Mouse (Mus musculus) kidney, postnatal 0 days (tissue): ENCODE results near the gene Gm45717. TPM values are rescaled to one million over a fixed set of nuclear protein-coding genes. Genes with fewer than 3 reads are reported as not detected.

Experiments used
- ATAC-seq: fragments of 200-750 bp; cut with Nextera tagmentation; replicated peaks from 2 replicates; pipeline ENCODE4 v1.8.0; 2017; ENCODE audit warnings: low read depth, moderate number of reproducible peaks, moderate TSS enrichment, moderate library complexity; ENCODE audit not compliant: low FRiP score
- DNase-seq: peaks from one replicate; pipeline ENCODE4 v3.0.0-alpha.2; 2016; ENCODE audit warnings: low spot score
- H3K27ac ChIP-seq: fragments of 300-500 bp; sonication (generic); 2 replicates; pipeline ENCODE4 v1.5.1; 2014; ENCODE audit warnings: mild to moderate bottlenecking
- H3K27me3 ChIP-seq: fragments of 300-500 bp; sonication (generic); 2 replicates; pipeline ENCODE4 v1.6.1; 2014; ENCODE audit warnings: low read length, mixed read lengths; ENCODE audit not compliant: insufficient read depth
- H3K36me3 ChIP-seq: fragments of 300-500 bp; sonication (generic); 2 replicates; pipeline ENCODE4 v1.6.1; 2014; ENCODE audit warnings: low read length, mixed read lengths; ENCODE audit not compliant: insufficient read depth
- H3K4me1 ChIP-seq: fragments of 300-500 bp; sonication (generic); replicated peaks from 2 replicates; pipeline ENCODE4 v1.6.1; 2014; ENCODE audit warnings: antibody characterized with exemption, low read length, mixed read lengths; ENCODE audit not compliant: insufficient read depth
- H3K4me2 ChIP-seq: fragments of 300-500 bp; sonication (generic); 2 replicates; pipeline ENCODE4 v1.6.1; 2014; ENCODE audit warnings: mild to moderate bottlenecking, low read length, moderate library complexity, mixed read lengths
- H3K4me3 ChIP-seq: fragments of 300-500 bp; sonication (generic); replicated peaks from 2 replicates; pipeline ENCODE4 v1.5.1; 2014; ENCODE audit warnings: low read depth, low read length
- H3K9ac ChIP-seq: fragments of 300-500 bp; sonication (generic); 2 replicates; pipeline ENCODE4 v1.6.1; 2014; ENCODE audit warnings: low read depth, low read length
- H3K9me3 ChIP-seq: fragments of 300-500 bp; sonication (generic); replicated peaks from 2 replicates; pipeline ENCODE4 v1.6.1; 2016; ENCODE audit warnings: low read length, inconsistent platforms, mixed read lengths
- CTCF ChIP-seq: IDR thresholded peaks from 2 replicates; pipeline ENCODE4 v1.5.1; 2016; ENCODE audit warnings: antibody characterized with exemption, low read depth, mild to moderate bottlenecking, moderate library complexity
- WGBS: fragments of 180-500 bp; shearing (Covaris S2); extraction: QIAGEN DNeasy Blood & Tissue Kit; methylation state at CpG from one replicate; pipeline ENCODE4 v1.1.7; 2014; 5-methylcytosine and 5-hydroxymethylcytosine counted together
- polyA plus RNA-seq: library from polyadenylated mRNA; unstranded; fragments of >200 nt; fragmentation: Nextera tagmentation; extraction: Ambion mirVana; gene quantifications from 2 replicates; pipeline ENCODE4 v1.2.1, GENCODE M21; 2015

Gene Gm45717
- 0.45 and 0.68 TPM in 2 replicates for polyA plus RNA-seq

- Histone ChIP-seq H3K4me1 (peaks cover 24% of the 10 kb centered on the region), H3K4me2 (peak within 1 kb of the TSS; percentile 64), H3K4me3 (peak within 1 kb of the TSS; percentile 56), H3K9ac (peak within 1 kb of the TSS; percentile 65), H3K9me3 (no peaks in the 10 kb centered on the region), H3K27me3 (no peaks in the 10 kb centered on the region), H3K27ac (peak within 1 kb of the TSS; percentile 92), H3K36me3 (no peaks in the 10 kb centered on the region)
- TF ChIP-seq CTCF, result peak; percentile 19; the same call in 1 of the 2 replicates
- peak; percentile 99 for DNase-seq
- peak; percentile 87 for ATAC-seq
- WGBS, result 10% methylated on average over 11 of the region's 11 CpGs
These were observed at the start of gene Gm45717, which contains the start of gene Ifitm2 for GRCm38 (mm10) chr7:140955758-140956555. Gene Gm45717 (minus strand): TSS chr7:140955937. Gene Ifitm2 (minus strand): TSS chr7:140955987.

- ATAC-seq (no peak), DNase-seq (no peak)
- Histone ChIP-seq H3K4me2 (no peak overlapping the region), H3K27me3 (no peaks in the 10 kb centered on the region), H3K4me3 (no peak overlapping the region), H3K27ac (no peak overlapping the region), H3K4me1 (no peaks in the 10 kb centered on the region; the same call in 1 of the 2 replicates), H3K9ac (no peak overlapping the region), H3K9me3 (no peaks in the 10 kb centered on the region), H3K36me3 (no peaks in the 10 kb centered on the region)
- TF ChIP-seq CTCF, result no peak
- WGBS, result 90% methylated on average over 5 of the region's 5 CpGs
These were observed 47.7 kb upstream of the Gm45717 start for GRCm38 (mm10) chr7:141003248-141004010.

GRCm38 (mm10) chr7:141000881-141001708 lies 45.4 kb upstream of the Gm45717 start:
- no peak for TF ChIP-seq CTCF
- Histone ChIP-seq H3K4me1 (no peaks in the 10 kb centered on the region), H3K27me3 (no peaks in the 10 kb centered on the region), H3K4me2 (no peak overlapping the region), H3K27ac (no peak overlapping the region), H3K36me3 (no peaks in the 10 kb centered on the region), H3K9ac (no peak overlapping the region), H3K4me3 (no peak overlapping the region), H3K9me3 (no peaks in the 10 kb centered on the region)
- no peak for ATAC-seq
- no peak for DNase-seq
- WGBS, result 79% methylated on average over 15 of the region's 15 CpGs

GRCm38 (mm10) chr7:140998853-140999700 lies 43.3 kb upstream of the Gm45717 start:
- Histone ChIP-seq H3K36me3 (no peaks in the 10 kb centered on the region), H3K27me3 (no peaks in the 10 kb centered on the region), H3K4me3 (no peak overlapping the region), H3K27ac (no peak overlapping the region), H3K4me1 (no peaks in the 10 kb centered on the region), H3K4me2 (no peak overlapping the region), H3K9me3 (no peaks in the 10 kb centered on the region), H3K9ac (no peak overlapping the region)
- ATAC-seq, result no peak
- no peak for DNase-seq
- TF ChIP-seq CTCF, result no peak
- WGBS, result 80% methylated on average over 11 of the region's 11 CpGs

- H3K27ac ChIP-seq, result no peak overlapping the region
- H3K36me3 ChIP-seq, result no peaks in the 10 kb centered on the region
- H3K4me1 ChIP-seq, result no peaks in the 10 kb centered on the region
- H3K9ac ChIP-seq, result no peak overlapping the region
- H3K4me2 ChIP-seq, result no peak overlapping the region
- ATAC-seq, result no peak
- WGBS, result 53% methylated on average over 1 of the region's 1 CpGs
- no peaks in the 10 kb centered on the region for H3K9me3 ChIP-seq
- H3K27me3 ChIP-seq, result no peaks in the 10 kb centered on the region
- TF ChIP-seq CTCF, result no peak
- no peak overlapping the region for H3K4me3 ChIP-seq
- DNase-seq, result no peak
These were observed 42.1 kb upstream of the Gm45717 start for GRCm38 (mm10) chr7:140997817-140998216.
